Mouse (Mus musculus): Measurements from ENCODE around the gene Tbc1d23. TPM values are rescaled to one million over a fixed set of nuclear protein-coding genes. Genes with fewer than 3 reads are reported as not detected.

The Tbc1d23 gene
- polyA plus RNA-seq, 1 experiment from 2014 or later = 33.7 TPM

DNA sequence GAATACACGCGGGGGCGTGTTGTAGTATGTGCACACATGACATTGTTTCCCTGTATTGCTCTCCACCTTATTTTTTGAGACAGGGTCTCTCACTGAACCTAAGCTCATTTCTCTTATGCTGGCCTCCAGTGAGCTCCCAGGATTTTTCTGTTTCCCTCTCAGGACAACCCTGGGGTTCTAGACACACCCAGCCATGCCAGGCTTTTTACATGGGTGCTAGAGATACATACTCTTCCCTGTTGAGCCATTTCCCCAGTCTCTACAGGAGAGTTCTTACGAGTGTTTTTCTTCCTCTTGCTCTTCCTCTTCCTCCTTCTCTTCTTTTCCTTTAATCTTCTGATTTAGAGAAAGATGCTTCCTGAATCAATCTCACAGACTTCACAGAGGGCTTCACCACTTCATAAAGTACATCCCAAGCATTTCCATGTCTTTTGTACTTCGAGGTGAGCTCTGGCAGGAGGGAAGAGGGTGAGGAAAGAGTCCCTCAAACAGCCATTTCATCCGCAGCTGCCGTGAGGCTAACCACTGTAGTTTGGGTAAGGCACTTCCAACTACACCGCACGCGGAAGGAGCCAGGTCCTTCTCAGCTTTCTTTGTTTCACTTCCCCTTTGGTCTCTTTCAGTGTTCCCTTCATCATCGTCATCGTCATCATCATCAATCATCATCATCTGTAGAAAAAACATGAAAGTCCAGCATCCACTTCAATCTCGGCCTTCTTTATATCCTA, 28.2 kb upstream of the Tbc1d23 start:
- H3K4me2 ChIP-seq (replicated peaks; ENCODE audit: low read depth, low read length) = no peak overlapping the region
- no peak overlapping the region for H3K4me3 ChIP-seq (ENCODE audit: low read depth, low read length)
- ATAC-seq (ENCODE audit: low FRiP score) (no peak), DNase-seq (ENCODE audit: low spot score) (no peak)
- H3K36me3 ChIP-seq (ENCODE audit: control insufficient read depth, insufficient read depth, low read length) = no peaks in the 10 kb centered on the region
- WGBS = 88% methylated on average over 13 of the region's 13 CpGs
- no peaks in the 10 kb centered on the region for H3K4me1 ChIP-seq (replicated peaks; ENCODE audit: control insufficient read depth, insufficient read depth, low read length)
- H3K9ac ChIP-seq (ENCODE audit: low read depth, low read length) = no peak overlapping the region
- H3K27ac ChIP-seq (ENCODE audit: low read depth, low read length) = no peak overlapping the region
- H3K9me3 ChIP-seq (ENCODE audit: control insufficient read depth, low read length) = no peaks in the 10 kb centered on the region
- H3K27me3 ChIP-seq (ENCODE audit: control insufficient read depth, insufficient read depth, low read length) = no peaks in the 10 kb centered on the region

DNA sequence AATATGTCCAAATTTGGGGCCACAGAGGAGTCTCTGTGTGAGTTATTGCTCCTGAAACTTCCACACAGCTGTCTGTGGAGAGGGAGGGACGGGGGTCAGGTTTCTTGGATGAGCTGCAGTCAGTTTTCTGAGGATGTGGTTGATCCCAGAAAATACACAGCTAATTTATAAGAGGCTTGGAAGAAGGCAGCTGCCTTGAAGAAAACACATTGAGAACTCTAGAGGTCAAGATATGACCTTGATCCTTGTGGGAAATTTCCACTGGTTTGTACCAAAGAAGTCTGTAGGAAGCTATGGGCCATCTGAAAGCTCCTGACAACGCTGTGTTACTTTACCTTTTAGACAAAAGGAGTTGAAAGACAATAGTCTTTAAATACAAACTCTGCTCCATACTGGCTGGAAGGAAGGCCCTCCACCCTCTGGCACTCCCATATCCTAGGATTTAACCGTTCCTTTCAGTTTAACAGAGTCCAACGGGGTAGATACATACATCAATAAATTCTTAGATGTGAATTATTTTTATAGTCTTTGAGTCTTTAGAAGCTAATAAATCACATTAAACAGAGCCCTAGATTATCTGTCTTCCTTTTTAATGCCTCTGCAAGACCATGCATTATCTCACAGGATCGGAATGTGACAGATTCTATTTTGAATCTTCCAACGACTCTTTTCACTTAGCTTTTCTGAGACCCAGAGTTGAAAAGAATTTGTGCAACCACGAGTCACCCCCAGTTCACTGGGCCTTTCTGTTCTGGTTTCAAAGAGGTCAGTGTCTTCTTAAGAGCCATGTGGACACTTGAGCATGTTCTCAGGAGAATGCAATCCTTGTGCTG, 20.5 kb upstream of the Tbc1d23 start:
- WGBS = 58% methylated on average over 7 of the region's 7 CpGs
- no peaks in the 10 kb centered on the region for H3K4me1 ChIP-seq (replicated peaks; ENCODE audit: control insufficient read depth, insufficient read depth, low read length)
- H3K4me3 ChIP-seq (ENCODE audit: low read depth, low read length) = no peak overlapping the region
- no peaks in the 10 kb centered on the region for H3K27me3 ChIP-seq (ENCODE audit: control insufficient read depth, insufficient read depth, low read length)
- DNase-seq (ENCODE audit: low spot score) (peak; percentile 2), ATAC-seq (ENCODE audit: low FRiP score) (no peak)
- H3K9me3 ChIP-seq (ENCODE audit: control insufficient read depth, low read length) = no peaks in the 10 kb centered on the region
- no peak overlapping the region for H3K27ac ChIP-seq (ENCODE audit: low read depth, low read length)
- no peaks in the 10 kb centered on the region for H3K36me3 ChIP-seq (ENCODE audit: control insufficient read depth, insufficient read depth, low read length)
- H3K9ac ChIP-seq (ENCODE audit: low read depth, low read length) = no peak overlapping the region
- H3K4me2 ChIP-seq (replicated peaks; ENCODE audit: low read depth, low read length) = no peak overlapping the region

DNA sequence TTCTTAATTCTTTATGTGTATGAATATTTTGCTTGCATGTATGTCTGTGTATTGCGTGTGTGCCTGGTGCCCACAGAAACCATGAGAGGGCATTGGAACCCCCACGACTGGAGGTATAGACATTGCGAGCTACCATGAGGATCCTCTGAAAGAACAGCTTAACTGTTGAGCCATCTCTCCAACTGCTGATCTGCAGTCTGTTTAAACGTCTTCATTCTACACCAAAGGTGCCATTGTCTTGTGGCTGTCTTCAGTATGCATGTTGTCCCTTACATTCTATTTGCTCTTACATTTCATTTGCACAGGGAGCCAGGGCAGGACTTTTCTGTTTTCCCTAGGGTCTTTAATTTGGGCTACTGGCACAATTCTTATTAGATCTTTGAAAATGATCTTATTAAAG, 19.7 kb upstream of the Tbc1d23 start:
- Histone ChIP-seq H3K4me1 (replicated peaks; ENCODE audit: control insufficient read depth, insufficient read depth, low read length) (no peaks in the 10 kb centered on the region), H3K4me3 (ENCODE audit: low read depth, low read length) (no peak overlapping the region), H3K27ac (ENCODE audit: low read depth, low read length) (no peak overlapping the region), H3K4me2 (replicated peaks; ENCODE audit: low read depth, low read length) (no peak overlapping the region), H3K9ac (ENCODE audit: low read depth, low read length) (no peak overlapping the region), H3K27me3 (ENCODE audit: control insufficient read depth, insufficient read depth, low read length) (no peaks in the 10 kb centered on the region), H3K9me3 (ENCODE audit: control insufficient read depth, low read length) (no peaks in the 10 kb centered on the region), H3K36me3 (ENCODE audit: control insufficient read depth, insufficient read depth, low read length) (no peaks in the 10 kb centered on the region)
- no peak for ATAC-seq (ENCODE audit: low FRiP score)
- WGBS = 89% methylated on average over 4 of the region's 4 CpGs
- DNase-seq (ENCODE audit: low spot score) = no peak

DNA sequence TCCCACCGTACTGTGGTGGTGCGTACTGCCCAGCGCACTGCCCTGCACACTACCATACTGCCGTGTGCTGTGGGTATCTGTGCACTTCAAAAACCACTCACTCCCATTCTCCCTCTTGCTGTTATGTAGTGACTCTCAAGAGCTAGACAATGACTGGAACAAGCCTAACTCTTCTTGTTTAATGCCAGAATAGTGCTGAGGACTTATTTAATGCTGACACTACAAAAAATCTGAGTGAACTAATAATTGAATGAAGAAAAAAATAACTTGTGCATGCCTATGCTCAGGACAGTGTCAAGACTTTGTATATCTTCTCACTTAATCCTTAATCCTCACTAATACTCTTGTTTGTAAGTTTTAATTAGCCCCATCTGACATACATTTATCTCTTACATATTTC, 16.2 kb upstream of the Tbc1d23 start:
- Histone ChIP-seq H3K27ac (ENCODE audit: low read depth, low read length) (no peak overlapping the region), H3K36me3 (ENCODE audit: control insufficient read depth, insufficient read depth, low read length) (no peaks in the 10 kb centered on the region), H3K4me3 (ENCODE audit: low read depth, low read length) (no peak overlapping the region), H3K9ac (ENCODE audit: low read depth, low read length) (no peak overlapping the region), H3K4me1 (replicated peaks; ENCODE audit: control insufficient read depth, insufficient read depth, low read length) (no peaks in the 10 kb centered on the region), H3K9me3 (ENCODE audit: control insufficient read depth, low read length) (no peaks in the 10 kb centered on the region), H3K27me3 (ENCODE audit: control insufficient read depth, insufficient read depth, low read length) (no peaks in the 10 kb centered on the region), H3K4me2 (replicated peaks; ENCODE audit: low read depth, low read length) (no peak overlapping the region)
- WGBS = 95% methylated on average over 4 of the region's 4 CpGs
- ATAC-seq (ENCODE audit: low FRiP score) = no peak
- DNase-seq (ENCODE audit: low spot score) = no peak

DNA sequence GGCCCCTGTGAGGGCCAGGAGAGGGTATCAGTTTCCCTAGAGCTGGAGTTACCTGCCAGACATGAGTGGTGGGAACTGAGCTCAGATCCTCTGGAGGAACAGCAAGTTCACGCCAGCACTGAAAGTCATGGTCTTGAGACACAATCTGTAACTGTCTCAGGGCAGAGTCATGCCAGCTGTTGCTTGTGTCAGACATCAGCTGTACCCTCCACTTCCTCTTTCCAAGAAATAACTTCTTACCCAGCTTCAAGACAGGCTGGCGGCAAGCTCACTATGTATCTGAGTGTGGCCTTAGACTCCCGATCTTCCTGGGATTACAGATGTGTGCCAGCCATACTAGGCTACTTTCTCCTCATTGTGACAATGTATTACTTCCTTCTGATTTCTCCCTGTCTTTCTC, 15.3 kb upstream of the Tbc1d23 start:
- H3K4me3 ChIP-seq (ENCODE audit: low read depth, low read length) = no peak overlapping the region
- ATAC-seq (ENCODE audit: low FRiP score) (no peak), DNase-seq (ENCODE audit: low spot score) (no peak)
- no peaks in the 10 kb centered on the region for H3K36me3 ChIP-seq (ENCODE audit: control insufficient read depth, insufficient read depth, low read length)
- H3K9ac ChIP-seq (ENCODE audit: low read depth, low read length) = no peak overlapping the region
- 89% methylated on average over 3 of the region's 3 CpGs for WGBS
- no peaks in the 10 kb centered on the region for H3K4me1 ChIP-seq (replicated peaks; ENCODE audit: control insufficient read depth, insufficient read depth, low read length)
- H3K27me3 ChIP-seq (ENCODE audit: control insufficient read depth, insufficient read depth, low read length) = no peaks in the 10 kb centered on the region
- H3K27ac ChIP-seq (ENCODE audit: low read depth, low read length) = no peak overlapping the region
- H3K9me3 ChIP-seq (ENCODE audit: control insufficient read depth, low read length) = no peaks in the 10 kb centered on the region
- H3K4me2 ChIP-seq (replicated peaks; ENCODE audit: low read depth, low read length) = no peak overlapping the region

DNA sequence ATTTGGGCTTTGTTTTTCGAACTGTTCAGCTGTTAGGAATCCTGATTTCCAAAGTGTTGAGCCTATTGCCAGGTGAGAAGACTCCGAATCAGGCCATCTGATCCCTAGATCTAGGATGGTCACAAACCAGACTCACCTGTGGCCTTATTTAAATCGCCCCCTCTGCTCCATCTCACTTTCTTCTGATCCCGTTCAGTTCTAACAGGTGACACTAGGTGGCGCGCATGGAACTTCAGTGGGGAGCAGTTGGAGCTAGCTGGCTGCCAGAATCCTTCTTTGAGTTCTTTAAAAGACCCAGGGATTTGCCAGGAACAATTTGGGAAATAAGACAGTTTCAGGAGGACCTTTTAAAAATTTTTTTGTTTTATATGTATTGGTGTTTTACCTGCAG, 12.5 kb upstream of the Tbc1d23 start:
- Histone ChIP-seq H3K4me3 (ENCODE audit: low read depth, low read length) (no peak overlapping the region), H3K27ac (ENCODE audit: low read depth, low read length) (no peak overlapping the region), H3K9me3 (ENCODE audit: control insufficient read depth, low read length) (no peaks in the 10 kb centered on the region), H3K4me1 (replicated peaks; ENCODE audit: control insufficient read depth, insufficient read depth, low read length) (no peaks in the 10 kb centered on the region), H3K27me3 (ENCODE audit: control insufficient read depth, insufficient read depth, low read length) (no peaks in the 10 kb centered on the region), H3K4me2 (replicated peaks; ENCODE audit: low read depth, low read length) (no peak overlapping the region), H3K9ac (ENCODE audit: low read depth, low read length) (no peak overlapping the region), H3K36me3 (ENCODE audit: control insufficient read depth, insufficient read depth, low read length) (no peaks in the 10 kb centered on the region)
- ATAC-seq (ENCODE audit: low FRiP score) (peak; percentile 51; the same call in 1 of the 2 replicates), DNase-seq (ENCODE audit: low spot score) (peak; percentile 83)
- 15% methylated on average over 6 of the region's 6 CpGs for WGBS

DNA sequence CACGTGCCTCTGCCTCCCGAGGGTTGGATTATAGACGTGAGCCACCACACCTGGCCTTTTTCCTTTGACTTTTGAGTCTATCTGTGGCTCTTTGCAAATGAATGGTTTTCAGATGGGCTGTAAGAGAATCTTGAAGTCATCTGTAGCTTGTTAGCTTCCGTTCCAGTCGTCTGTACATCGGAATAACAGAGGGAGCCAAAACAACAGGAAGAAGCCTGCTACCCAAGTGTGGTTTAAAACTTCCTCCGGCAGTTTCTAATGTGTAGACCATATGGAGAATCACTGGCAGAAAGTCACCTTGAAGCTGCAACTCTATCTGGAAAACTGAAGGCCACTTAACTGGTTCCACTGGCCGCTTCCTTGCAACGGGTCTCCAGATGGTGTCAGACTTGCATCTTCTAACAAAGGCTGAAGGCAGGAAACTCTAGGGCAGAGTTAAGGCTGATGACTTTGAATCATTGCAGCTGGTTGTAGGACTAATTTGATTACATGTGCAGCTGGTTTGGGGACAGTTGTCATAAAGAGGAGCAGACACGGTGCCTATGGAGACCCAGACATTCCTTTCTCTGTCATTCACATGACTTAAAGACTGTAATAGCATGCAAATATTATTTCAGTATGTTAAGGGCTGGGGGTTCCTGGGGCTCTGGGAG, 12.0 kb upstream of the Tbc1d23 start:
- H3K4me2 ChIP-seq (replicated peaks; ENCODE audit: low read depth, low read length) = no peak overlapping the region
- no peak for ATAC-seq (ENCODE audit: low FRiP score)
- no peak overlapping the region for H3K4me3 ChIP-seq (ENCODE audit: low read depth, low read length)
- H3K9ac ChIP-seq (ENCODE audit: low read depth, low read length) = no peak overlapping the region
- H3K4me1 ChIP-seq (replicated peaks; ENCODE audit: control insufficient read depth, insufficient read depth, low read length) = no peaks in the 10 kb centered on the region
- H3K9me3 ChIP-seq (ENCODE audit: control insufficient read depth, low read length) = no peaks in the 10 kb centered on the region
- no peaks in the 10 kb centered on the region for H3K27me3 ChIP-seq (ENCODE audit: control insufficient read depth, insufficient read depth, low read length)
- WGBS = 57% methylated on average over 10 of the region's 10 CpGs
- no peaks in the 10 kb centered on the region for H3K36me3 ChIP-seq (ENCODE audit: control insufficient read depth, insufficient read depth, low read length)
- no peak overlapping the region for H3K27ac ChIP-seq (ENCODE audit: low read depth, low read length)
- DNase-seq (ENCODE audit: low spot score) = no peak

DNA sequence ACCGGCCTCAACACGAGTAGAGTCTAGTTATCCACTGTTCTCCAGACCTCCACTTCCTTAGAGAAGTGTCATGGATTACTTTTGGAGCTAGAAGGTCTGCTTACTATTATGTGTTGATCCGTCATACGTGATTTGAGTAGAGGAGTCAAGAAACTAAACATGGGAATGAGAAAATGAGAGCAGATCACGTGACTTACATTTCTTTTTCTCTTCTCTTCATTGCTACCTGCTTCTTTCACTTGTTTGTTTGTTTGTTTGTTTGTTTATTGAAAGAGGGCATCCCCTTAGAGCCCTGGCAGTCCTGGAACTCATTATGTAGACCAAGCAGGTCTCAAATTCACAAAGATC, 11.5 kb upstream of the Tbc1d23 start:
- Histone ChIP-seq H3K27ac (ENCODE audit: low read depth, low read length) (no peak overlapping the region), H3K4me3 (ENCODE audit: low read depth, low read length) (no peak overlapping the region), H3K9ac (ENCODE audit: low read depth, low read length) (no peak overlapping the region), H3K27me3 (ENCODE audit: control insufficient read depth, insufficient read depth, low read length) (no peaks in the 10 kb centered on the region), H3K4me1 (replicated peaks; ENCODE audit: control insufficient read depth, insufficient read depth, low read length) (no peaks in the 10 kb centered on the region), H3K36me3 (ENCODE audit: control insufficient read depth, insufficient read depth, low read length) (no peaks in the 10 kb centered on the region), H3K9me3 (ENCODE audit: control insufficient read depth, low read length) (no peaks in the 10 kb centered on the region), H3K4me2 (replicated peaks; ENCODE audit: low read depth, low read length) (no peak overlapping the region)
- ATAC-seq (ENCODE audit: low FRiP score) (no peak), DNase-seq (ENCODE audit: low spot score) (no peak)
- WGBS = 88% methylated on average over 5 of the region's 5 CpGs
